Mouse (Mus musculus) adrenal gland, postnatal 36 days (tissue): ENCODE data around the gene Sulf2. TPM values are rescaled to one million over a fixed set of nuclear protein-coding genes. Genes with fewer than 3 reads are reported as not detected.
"Not testable (repeated sequence)": the region's sequence is repeated elsewhere in the genome, so short reads cannot be mapped to it uniquely, and the experiment has no call there.

ENCODE experiments used
- DNase-seq, 2 experiments: peaks; one replicate each; pipeline ENCODE4 v3.0.0; 2021; ENCODE audit warnings: mixed read lengths in 1 of 2
- long read RNA-seq, 2 experiments: library from polyadenylated mRNA; stranded (forward); transcript quantifications; one replicate each; pipeline ENCODE4 v2.0.0; 2021; ENCODE audit warnings: borderline sequencing depth in 2 of 2
- total RNA-seq, 2 experiments: library from RNA; stranded (reverse); gene quantifications; 2 replicates each; pipeline ENCODE4 v1.2.3; 2021

The Sulf2 gene
- 100 to 1,000 TPM in 1 of 2 experiments, 10 to 100 TPM in 1; 51.6 to 117 TPM for total RNA-seq
- long read RNA-seq, experiment 1, full-length matches to known transcripts: 8 of 25 reads
- long read RNA-seq, experiment 1, partial matches to known transcripts: 15 of 25 reads
- long read RNA-seq, experiment 1, other reads (novel, unspliced or antisense): 2 of 25 reads
- long read RNA-seq, experiment 2, full-length matches to known transcripts: 13 of 24 reads
- long read RNA-seq, experiment 2, partial matches to known transcripts: 7 of 24 reads
- long read RNA-seq, experiment 2, other reads (novel, unspliced or antisense): 4 of 24 reads

DNA sequence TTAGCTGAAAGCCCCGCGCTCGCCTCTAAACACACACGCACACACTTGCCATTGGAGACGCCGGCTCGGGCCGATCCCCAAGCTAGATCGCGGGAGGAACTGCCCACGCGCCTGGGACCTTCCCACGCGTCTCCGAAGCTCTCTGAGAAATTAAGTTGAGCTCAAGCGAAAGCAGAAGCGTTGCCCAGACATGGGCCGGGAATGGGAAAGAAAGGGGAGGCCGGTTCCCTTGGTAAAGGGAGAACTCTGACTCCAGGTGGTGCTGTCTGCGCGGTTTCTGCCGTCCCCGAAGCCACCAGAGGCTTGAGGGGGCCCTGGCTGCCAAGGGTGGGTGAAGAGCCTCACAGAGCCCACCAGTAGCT lies at the start of gene Sulf2:
Gene Sulf2, minus strand, starts transcription at position 210 of the 362 bp plus-strand sequence.
- peak; percentile 85 to 88 for DNase-seq

DNA sequence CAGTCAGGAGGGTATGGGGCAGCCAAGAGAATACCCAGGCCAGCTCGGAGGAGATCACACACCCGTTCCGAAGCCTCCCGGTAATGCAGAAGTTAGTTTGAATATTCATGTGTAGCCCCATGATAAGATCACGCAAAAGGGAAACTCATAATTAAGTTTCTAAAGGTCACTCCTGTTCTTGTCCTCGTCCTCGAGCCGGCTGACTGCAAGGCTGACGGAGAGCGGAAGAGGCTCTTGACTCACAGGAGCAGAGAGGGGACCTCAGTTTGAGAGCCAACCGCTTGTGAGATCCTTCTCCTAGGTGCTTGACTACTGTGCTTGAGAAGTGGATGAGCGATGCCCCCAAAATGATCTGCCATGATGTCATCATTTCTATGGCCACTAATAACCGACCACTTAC lies 48.7 kb upstream of the Sulf2 start:
- DNase-seq: peak in 1 of 2 experiments; percentile 52

DNA sequence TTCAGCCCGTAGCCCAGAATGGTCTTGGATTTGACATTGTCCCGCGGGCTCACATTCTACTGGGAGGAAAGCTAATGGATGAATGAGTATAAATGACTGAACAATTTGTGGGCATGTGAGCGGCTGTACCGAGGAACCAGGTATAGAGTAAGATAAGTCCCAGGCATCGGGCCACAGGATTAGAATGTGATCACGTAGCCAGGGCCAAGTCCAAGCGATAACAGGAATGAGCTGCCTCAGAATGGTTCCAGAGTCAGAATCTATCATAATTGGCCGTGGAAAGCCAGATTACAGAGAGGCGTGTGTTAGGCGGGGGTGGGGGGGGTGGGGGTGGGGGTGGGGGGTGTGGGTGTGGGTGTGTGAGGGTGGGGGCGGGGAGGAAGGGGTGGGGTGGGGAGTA lies 48.2 kb upstream of the Sulf2 start:
- no peak for DNase-seq

DNA sequence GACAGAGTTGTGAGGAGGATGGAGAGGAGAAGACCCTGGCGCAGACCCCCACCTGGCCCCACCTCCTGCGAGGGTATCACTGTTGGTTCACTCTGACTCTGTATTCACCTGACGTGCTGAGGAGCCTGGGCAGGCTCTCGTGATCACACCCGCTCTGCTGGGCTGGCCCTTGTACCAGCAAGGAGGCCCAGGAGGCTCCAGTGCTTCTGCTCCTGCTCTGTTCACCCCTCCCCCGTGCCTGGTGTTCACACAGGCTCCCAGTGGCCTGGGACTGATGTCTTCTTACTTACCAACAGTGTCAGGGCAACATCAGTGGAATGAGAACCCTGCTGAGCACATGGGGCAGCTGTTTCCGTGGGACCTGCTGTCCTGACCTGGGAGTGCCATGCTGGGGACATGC lies 42.5 kb upstream of the Sulf2 start:
- DNase-seq: no peak

DNA sequence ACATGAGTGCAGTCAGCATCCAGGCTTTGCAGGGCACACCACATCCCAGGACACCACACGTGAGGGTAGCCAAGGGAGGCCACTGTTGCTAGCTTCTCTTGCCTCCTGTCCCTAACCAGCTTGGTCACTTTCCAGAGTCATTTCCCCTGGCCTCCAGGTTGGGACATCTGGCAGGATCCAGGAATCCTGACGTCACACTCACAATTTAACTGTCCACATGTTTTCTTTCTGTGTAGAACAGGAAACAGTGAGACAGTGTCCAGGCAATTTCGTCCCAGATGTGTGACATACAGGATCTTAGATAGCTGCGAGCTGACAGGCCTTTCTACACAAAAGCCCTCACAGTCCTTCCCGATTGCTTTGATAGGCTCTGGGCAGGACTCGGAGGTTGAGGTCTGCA lies 41.6 kb upstream of the Sulf2 start:
- DNase-seq: no peak

DNA sequence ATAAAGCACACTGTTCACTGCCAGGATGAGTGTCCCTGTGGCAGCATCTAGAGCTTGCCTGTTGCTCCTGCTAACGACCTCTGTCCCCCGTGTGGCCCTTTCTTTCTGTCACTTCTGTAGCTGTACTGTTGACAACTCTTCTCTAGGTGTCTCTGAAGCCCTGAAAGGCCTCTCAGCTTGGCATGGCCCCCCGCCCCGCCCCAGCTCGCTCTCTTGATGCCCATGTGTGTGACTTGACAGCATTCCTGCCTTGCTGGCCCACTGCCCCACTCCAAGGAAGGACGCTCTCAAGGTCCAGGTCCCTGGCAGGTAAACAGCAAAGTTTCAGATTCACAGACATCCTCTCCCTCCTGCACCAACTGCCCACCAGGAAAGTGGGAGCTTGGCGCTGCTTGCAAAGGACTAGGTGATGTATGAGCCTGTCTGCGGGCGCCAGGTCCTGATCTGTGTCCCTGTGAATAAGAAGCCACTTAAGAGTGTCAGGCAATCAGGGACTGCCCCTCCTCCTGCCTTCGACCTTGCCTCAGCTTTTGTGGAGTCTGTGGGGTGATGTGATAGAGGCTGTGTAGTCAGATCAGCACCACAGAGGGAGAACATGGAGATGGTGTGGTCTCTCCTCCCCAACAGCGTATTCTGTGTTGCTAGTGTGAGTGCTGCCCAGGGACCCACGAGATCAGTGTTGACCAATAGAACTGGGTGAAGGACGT lies 40.8 kb upstream of the Sulf2 start:
- DNase-seq: no peak

DNA sequence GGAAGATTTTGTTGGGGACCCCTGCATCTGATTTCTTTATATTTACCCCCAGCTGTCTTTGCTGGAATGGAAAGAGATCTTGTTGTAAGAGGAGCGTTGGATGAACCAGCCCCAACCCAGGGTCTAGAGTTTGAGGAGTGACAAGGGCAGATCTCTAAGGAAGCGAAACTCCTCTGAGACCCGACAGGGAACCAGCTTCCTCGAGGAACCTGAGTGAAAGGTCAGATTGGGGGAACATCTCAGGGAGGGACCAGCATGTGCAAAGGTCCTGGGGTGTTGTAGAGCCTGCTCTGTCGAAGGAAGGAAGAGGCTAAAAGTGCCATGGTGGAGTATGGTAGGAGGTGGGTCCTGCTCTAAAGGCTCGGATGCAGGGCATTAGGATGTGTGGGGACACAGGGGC lies 39.6 kb upstream of the Sulf2 start:
- DNase-seq: no peak

DNA sequence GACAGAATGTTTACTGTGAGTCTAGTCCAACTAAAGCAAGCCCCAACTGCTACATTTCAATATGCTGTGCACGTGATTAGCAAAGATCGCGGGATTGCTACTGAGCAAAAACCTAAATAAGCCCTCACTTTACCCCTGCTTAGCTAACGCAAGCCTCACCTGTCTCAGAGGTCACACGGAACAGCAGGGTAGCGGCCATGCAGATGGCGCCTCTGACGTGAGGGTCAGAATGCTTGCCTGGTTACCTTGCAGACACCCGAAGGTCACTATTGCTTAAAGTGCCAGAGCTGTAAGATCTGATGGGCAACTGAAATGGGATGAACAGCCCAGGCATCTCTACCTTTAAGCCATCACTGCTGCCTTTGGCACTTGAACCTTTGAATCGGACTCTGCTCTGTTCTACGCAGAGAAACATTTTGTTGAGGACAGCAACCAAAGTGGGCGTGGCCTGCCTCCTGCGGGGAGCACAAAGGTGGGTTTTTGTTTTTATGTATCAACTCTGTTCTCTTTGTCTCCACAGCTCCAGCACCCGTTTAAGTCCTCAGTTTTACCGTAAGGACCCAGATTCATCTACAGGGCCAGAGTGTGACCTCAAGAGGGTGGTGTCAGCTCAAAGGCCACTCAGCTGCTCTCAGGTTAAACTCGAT lies 38.8 kb upstream of the Sulf2 start:
- no peak for DNase-seq

DNA sequence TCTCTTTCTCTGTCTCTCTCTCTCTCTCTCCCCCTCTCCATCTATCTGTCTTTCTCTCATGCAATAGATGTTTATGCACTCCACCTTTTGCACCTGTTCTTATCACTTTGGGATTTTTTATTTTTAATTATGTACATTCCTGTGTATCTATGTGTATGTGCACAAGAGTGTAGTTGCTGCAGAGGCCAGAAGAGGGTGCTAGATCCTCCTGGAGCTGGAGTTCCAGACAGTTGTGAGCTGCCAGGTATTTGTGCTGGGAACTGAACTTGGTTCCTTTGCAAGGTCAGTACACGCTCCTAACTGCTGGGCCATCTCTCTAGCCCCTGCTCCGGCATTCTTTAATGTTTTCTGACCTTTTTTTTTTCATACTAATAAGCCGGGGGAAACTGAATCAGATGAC lies 38.0 kb upstream of the Sulf2 start:
- no peak for DNase-seq

DNA sequence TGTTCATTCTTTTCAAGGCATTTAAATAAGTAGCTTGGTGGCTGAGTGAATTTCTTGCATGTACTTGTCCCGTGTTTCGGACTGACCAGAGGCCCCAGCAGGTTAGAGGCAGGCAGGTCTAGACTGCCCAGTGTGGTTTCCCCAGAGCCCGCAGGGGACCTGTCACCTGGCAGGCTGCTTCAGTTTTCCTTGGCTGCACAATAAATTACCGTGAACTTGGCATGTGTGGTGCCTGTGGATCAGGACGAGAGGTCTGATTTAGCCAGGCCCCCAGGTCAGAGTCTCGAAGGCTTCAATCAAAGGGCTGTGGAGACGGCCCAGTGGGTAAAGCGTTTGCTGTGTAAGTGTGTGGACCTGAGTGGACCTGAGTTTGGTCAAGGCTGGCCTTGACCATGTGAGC lies 35.4 kb upstream of the Sulf2 start:
- no peak for DNase-seq

DNA sequence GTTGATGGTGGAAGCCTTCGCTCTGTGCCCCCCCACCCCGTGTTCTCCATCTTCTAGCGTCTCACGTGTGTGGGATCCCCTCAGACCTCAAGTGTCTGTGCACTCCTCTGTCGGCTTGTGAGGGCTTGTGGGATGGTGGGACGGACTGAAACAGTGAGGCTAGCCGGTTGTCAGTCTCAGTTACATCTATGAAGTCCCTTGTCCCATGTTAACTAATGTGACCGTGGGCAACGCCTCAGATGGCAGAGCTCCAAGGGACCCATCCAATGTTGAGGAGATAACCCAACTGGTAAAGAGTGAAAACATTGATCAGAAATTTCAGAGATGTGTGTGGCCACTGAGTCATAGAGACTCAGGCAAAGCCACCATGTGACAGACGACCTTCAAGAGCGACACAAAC lies 33.7 kb upstream of the Sulf2 start:
- no peak for DNase-seq

DNA sequence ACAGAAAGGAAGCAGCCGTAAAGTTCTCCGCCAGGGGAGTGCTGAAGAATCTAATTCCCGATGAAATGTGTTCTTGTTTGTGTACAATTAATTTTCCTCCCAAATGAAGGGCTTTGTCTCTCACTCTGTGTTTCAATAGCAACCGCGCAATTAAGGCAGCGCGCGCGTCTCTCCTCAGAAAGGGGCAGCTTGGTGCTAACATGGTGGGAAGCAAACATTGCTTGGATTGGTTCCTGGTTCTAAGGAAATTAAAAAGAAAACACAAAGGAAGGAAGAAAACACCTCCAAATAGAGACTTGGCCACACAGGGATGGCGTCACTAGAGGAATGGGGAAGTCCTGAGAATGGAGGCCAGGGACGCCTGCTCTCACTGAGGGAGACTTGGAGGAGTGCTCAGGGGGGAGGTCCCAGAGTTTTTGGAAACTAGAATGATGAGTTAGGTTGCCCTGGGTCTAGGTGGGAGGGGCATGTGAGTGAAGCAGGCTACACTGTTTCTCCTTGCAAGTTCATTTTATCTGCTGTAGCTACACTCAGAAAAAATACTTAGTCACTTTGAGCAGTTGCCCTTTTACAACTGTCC lies 32.5 kb upstream of the Sulf2 start:
- not testable (repeated sequence) for DNase-seq

DNA sequence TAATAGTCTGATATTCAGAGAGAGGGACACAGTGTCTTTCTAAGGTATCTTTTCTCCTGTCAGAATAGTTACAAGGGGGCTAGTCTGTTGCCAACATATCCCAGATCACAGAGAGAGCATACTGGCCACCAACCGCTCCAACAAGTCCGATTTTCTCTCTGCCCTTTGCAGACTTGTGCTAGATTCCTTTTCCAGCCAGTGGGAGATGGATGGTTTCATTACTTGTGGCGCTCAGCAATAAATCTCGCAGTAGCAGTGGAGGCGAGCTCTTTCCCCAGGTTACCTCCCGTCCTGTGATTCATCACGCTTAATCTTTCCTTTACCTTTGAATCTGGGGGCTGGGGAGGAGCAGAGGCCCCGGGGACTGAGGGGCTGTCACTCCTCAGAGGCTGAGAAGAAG lies 31.9 kb upstream of the Sulf2 start:
- not testable (repeated sequence) for DNase-seq

DNA sequence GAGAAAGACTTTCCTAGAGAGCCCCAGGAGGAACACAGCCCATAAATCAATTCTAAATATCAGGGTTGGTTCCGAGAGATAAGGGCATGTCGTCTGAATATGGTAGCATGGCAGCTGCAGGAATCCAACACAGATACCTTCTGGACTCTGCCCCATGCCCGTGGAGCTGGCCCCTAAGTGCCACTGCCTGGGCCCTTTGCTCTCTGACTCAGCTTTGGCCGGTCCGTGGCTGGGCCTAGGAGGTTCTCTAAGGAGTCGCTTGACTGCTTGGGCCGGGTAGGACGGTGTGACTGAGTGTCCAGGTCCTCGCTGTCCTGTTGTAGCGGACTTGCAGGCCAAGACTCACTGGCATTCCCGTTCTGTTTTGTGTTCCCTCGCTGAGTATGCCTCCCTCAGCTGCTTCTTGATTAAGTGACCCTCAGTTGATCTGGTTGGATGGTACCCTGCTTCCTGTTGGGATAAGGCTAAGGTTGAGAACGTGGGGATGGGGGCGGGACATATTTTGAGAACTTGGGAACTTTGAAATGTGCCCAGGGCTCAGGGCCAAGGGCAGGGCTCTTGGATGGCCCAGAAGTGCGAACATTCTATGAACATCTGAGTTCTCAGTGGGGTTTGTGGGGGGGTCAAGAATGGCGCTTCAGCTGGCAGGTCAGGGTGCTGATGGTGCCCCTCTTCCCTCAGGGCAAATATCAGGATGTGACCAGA lies 30.9 kb upstream of the Sulf2 start:
- DNase-seq: no peak

DNA sequence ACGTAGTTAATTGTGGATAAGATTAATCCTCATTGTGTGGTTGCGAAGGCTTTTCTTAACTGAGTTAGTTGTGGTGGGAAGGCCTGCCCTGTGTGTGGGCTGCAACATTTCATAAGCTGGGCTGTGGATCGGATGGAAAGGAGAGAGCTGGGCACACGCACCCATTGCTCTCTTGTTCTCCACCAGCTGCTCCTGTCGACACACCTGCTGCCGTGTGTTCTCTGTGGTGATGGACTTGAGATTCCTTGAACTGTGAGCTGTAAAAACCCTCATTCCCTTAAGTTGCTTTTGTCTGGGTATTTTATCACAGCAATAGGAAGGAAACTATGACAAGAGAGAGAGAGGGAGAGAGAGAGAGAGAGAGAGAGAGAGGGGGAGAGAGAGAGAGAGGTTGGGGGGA lies 30.3 kb upstream of the Sulf2 start:
- no peak for DNase-seq

DNA sequence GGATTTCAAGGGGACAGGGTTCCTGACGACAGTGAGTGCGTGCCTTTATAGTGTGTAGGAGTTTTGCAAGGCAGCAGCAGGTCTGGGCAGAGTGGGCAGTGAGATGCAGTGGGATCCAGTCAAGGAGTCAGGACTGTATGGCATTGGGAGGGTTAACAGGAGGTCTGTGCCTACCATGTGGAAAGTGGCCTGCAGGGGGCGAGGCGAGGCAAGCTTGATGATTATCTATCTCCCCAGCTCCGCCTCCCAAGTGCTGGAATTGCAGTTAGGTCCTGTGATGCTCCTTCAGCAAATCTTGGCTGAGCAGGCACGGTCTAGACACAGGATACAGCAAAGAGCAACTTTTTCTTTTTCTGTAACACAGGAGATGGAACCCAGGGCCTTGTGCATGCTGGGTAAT lies 29.0 kb upstream of the Sulf2 start:
- DNase-seq: no peak

DNA sequence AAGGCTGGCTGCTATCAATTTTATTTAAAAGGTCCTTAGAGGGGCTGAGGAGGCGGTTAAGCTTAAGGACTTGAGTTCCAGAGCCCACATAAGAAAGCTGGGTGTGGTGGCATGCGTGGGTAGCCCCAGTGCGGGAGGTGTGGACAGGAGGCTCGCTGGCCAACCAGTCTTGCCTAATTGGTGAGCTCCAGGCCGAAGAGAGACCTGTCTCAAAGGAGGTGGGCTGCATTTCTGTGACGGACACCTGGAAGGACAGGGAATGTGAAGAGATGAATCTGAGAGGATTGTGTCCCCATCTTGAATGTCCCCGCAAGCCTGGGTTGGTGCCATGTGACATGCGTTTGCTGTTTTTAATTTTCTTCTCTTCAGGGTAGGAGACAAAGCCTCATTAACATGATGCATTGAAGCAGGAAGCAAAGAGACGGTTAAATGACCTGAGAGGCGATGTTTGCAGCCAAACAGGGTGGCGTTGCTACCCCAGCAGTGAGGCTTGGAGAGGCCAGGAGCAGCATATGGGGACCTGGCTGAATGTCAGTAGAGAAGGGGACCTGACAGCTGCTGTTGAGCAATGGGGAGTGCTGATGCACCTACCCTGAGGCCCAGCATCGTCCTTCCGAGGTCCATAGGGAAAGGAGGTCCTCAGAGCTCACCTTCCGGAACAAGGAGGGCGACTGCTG lies 26.7 kb upstream of the Sulf2 start:
- DNase-seq: no peak

DNA sequence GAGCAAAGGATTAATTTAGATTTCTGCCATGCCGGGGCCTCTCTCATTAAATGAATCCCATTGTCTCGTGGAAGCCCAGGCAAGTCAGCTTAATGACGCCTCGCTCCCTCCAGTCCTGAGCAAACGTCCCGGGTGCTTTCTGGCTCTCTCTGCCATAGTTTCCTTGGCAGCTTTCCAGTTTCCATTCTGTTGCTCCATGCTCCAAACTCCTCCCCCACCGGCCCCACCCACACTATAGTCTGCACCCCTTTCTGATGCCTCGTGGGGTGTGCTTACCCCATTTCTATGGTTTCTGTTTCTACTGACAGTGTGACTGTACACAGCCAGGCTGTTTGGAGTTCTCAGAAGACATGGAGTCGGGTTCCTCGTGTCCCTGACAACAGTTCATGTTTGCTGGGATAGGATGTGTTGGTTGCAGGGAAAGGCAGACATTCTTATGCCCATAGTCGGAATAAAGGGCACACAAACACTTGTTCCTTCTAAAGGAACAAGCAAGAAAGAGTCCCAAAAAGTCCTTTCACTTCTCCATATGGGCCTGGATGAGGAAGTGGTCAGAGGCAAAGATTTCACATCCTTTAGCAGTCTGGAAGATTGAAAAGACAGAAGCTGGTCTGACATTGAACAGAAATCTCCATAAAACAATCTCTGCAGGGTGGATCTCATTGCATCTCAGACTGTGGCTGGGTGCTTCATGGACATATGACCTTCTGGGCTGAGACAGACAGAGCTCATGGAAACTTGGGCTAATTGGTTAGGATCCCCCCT lies 25.5 kb upstream of the Sulf2 start:
- DNase-seq: peak; percentile 46 to 73

DNA sequence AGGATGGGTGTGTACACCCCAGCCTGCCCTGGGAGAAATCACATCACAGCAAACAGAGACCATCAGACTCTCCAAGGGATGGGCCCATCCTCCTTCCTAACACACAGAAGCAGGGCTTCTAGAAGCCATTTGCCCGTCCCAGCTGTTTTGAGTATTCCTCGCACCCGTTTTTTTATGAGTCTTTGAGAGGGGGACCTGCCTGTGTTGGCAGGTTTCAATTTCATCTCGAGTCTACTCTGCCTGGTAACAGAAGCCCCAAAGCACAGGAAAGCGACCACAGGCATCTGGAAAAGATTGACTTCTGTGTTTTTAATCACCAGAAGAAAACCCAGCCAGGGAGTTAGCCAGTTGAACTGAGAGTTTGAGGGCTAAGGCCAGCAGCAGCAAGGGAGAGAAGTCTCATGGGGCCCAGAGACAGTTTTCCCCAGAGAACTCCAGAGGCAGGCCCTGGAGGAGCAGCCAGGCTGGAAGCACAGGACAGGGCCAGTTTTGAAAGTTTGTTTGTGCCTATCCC lies 24.7 kb upstream of the Sulf2 start:
- DNase-seq: no peak

DNA sequence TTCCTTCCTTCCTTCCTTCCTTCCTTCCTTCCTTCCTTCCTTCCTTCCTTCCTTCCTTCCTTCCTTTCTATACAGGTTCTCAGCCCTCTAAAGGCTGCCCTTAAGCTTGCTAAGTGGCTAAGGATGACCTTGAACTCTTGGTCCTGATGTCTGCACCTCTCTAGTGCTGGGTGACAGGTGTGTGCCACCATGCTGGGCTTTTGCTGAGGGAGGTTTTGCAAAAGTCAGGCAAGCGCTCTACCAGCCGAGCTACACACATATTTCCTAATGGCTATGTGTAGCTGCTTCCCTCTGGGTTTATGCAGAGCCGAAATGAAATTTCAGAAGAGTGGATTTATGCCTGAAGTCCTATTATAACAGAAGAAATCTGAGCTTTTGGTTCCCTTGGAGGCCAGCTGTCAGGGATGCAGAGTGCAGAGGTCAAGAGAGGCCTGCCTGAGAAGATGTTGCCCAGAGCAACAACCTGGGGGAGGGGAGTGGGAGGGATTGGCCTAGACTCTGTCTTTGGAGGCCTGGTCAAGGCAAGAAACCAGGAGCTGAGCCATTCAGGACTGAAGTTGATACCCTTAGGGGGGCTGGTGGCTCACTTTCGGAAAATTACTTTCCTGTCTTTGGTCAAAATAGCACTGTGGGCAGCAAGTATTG lies 24.1 kb upstream of the Sulf2 start:
- no peak for DNase-seq
